Mouse (Mus musculus): ENCODE data around the gene Olfr303.
"Not testable (repeated sequence)": the region's sequence is repeated elsewhere in the genome, so short reads cannot be mapped to it uniquely, and the experiment has no call there.

GRCm38 (mm10) chr7:86346296-86346695 is 51.3 kb downstream of the Olfr303 start:
- TF ChIP-seq CTCF (IDR thresholded peaks at IDR 0.05; ENCODE audit: control insufficient read depth, insufficient read depth, insufficient replicate concordance, low read depth, low read length); POLR2A (IDR thresholded peaks at IDR 0.05; ENCODE audit: control insufficient read depth, low read depth, low read length): not testable (repeated sequence)
